Mouse (Mus musculus) embryonic facial prominence, embryonic 10.5 days (tissue): ENCODE measurements at regions not wholly inside any gene's neighbourhood (a gene's known extent, or its start where the extent isn't known, plus 50 kb on each side); places are given as distances from the start of the nearest gene placed in this dataset.

ENCODE experiments used
- DNase-seq: peaks from one replicate; pipeline ENCODE4 v3.0.0-alpha.2; 2017; ENCODE audit warnings: low spot score
- H3K27ac ChIP-seq: fragments of 300-500 bp; sonication (generic); replicated peaks from 2 replicates; pipeline ENCODE4 v1.5.1; 2016; ENCODE audit warnings: mild to moderate bottlenecking
- H3K27me3 ChIP-seq: fragments of 300-500 bp; sonication (generic); replicated peaks from 2 replicates; pipeline ENCODE4 v1.6.1; 2016; ENCODE audit warnings: low read depth, mild to moderate bottlenecking; ENCODE audit not compliant: poor library complexity, severe bottlenecking
- H3K36me3 ChIP-seq: fragments of 300-500 bp; sonication (generic); replicated peaks from 2 replicates; pipeline ENCODE4 v1.6.1; 2016; ENCODE audit warnings: mild to moderate bottlenecking, moderate library complexity
- H3K4me1 ChIP-seq: fragments of 300-500 bp; sonication (generic); 2 replicates; pipeline ENCODE4 v1.6.1; 2016
- H3K4me3 ChIP-seq: fragments of 300-500 bp; sonication (generic); 2 replicates; pipeline ENCODE4 v1.5.1; 2016; ENCODE audit warnings: mild to moderate bottlenecking, moderate library complexity
- H3K9me3 ChIP-seq: fragments of 300-500 bp; sonication (generic); 2 replicates; pipeline ENCODE4 v1.6.1; 2016; ENCODE audit warnings: mild to moderate bottlenecking
- WGBS: fragments of 180-500 bp; shearing (Covaris S2); methylation state at CpG from one replicate; pipeline ENCODE4 v1.1.7; 2016; 5-methylcytosine and 5-hydroxymethylcytosine counted together

GRCm38 (mm10) chr16:39159725-39160124, 267.3 kb downstream of the Igsf11 start:
- no peak overlapping the region for H3K27ac ChIP-seq
- no peak for DNase-seq
- no peaks in the 10 kb centered on the region for H3K36me3 ChIP-seq
- no peaks in the 10 kb centered on the region for H3K27me3 ChIP-seq
- H3K9me3 ChIP-seq = no peaks in the 10 kb centered on the region
- no peak overlapping the region for H3K4me3 ChIP-seq
- no peaks in the 10 kb centered on the region for H3K4me1 ChIP-seq
- WGBS = 84% methylated on average over 7 of the region's 7 CpGs

DNA sequence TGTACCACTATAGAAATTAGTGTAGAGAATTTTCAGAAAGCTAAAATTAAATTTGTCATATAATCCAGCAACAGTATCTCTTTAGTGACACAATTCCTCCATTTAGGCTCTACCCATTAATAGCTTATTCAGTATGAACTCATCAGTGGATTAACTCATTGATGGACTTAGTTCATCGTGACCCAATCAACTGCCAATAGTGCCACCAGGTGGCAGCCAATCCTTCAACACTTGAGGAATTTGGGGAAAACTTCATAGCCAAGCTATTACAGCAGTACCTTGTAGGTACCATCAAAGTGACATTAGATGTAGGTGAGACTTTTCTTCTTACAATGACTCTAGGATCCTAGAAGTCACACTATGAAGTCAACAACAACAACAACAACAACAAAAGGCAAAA, 270.2 kb downstream of the Igsf11 start:
- Histone ChIP-seq H3K27me3 (no peaks in the 10 kb centered on the region), H3K36me3 (no peaks in the 10 kb centered on the region), H3K27ac (no peak overlapping the region), H3K4me3 (no peak overlapping the region), H3K9me3 (no peaks in the 10 kb centered on the region), H3K4me1 (no peaks in the 10 kb centered on the region)
- WGBS = 39% methylated on average over 1 of the region's 1 CpGs
- DNase-seq = no peak

DNA sequence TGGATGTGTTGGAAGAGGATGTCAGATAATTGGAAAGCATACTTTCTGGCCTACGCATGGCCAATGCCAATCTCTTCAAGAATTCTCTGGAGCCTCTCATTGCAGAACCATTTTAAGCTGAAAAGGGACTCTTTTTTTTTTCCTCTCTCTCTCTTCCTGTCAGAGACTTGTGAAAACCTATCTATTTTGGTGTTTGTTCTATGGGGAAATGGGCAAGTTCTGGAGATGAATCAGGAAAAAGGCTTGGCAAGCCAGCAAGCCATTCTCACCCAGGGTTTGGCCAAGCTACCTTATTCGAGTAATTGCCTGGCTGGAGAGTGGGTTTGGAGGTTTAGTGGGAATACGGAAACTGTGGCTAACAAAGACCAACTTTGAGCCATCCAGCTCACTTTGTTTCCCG, 299.4 kb downstream of the Igsf11 start:
- H3K4me1 ChIP-seq = peaks cover 3% of the 10 kb centered on the region; the same call in 1 of the 2 replicates
- H3K27me3 ChIP-seq = no peaks in the 10 kb centered on the region
- H3K27ac ChIP-seq = no peak overlapping the region
- H3K9me3 ChIP-seq = no peaks in the 10 kb centered on the region
- H3K4me3 ChIP-seq = no peak overlapping the region
- no peak for DNase-seq
- no peaks in the 10 kb centered on the region for H3K36me3 ChIP-seq
- 87% methylated on average over 4 of the region's 4 CpGs for WGBS

DNA sequence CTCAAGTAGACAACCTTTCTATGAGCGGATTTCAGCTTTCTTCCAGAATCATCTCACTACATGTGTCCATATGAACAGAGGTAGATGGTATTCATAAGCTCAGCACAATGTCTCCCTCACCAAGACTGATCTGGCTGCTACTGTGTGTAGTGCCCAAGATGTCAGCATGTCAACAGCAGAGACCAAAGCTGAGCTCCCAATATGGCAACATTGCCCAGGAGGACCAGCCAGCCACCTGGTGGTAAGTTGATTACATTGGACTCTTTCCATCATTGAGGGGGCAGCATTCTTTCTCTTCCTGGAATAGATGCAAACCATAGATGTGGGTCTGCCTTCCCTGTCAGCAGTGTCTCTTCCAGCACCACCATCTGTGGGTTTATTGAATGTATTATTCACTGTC, 303.0 kb downstream of the Igsf11 start:
- Histone ChIP-seq H3K27me3 (no peaks in the 10 kb centered on the region), H3K36me3 (no peaks in the 10 kb centered on the region), H3K4me3 (no peak overlapping the region), H3K4me1 (no peaks in the 10 kb centered on the region), H3K27ac (no peak overlapping the region), H3K9me3 (no peaks in the 10 kb centered on the region)
- WGBS = 92% methylated on average over 1 of the region's 1 CpGs
- no peak for DNase-seq

DNA sequence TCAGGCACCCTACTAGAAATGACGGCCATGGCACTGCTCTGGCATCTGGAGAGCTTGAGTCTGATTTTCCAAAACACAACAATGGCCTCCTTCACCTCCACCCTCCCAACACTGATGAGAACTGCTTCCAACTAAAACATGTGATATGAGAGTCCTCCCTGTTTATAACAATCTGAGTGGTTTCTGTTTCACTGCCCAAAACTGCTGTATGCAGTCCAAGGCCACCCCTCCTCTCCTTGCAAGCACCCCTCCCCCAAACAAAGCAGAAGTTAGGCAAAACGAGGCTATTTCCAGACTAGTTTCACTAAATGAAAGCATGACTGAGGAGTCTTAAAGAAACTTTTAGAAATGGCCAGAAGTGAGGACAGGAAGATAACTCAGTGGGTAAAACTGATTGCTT, 304.4 kb downstream of the Igsf11 start:
- Histone ChIP-seq H3K4me3 (no peak overlapping the region), H3K9me3 (no peaks in the 10 kb centered on the region), H3K27ac (no peak overlapping the region), H3K4me1 (no peaks in the 10 kb centered on the region), H3K36me3 (no peaks in the 10 kb centered on the region), H3K27me3 (no peaks in the 10 kb centered on the region)
- WGBS = 69% methylated on average over 2 of the region's 2 CpGs
- no peak for DNase-seq

- 88% methylated on average over 8 of the region's 8 CpGs for WGBS
- no peak overlapping the region for H3K4me3 ChIP-seq
- no peak for DNase-seq
- no peak overlapping the region for H3K27ac ChIP-seq
- H3K9me3 ChIP-seq = no peaks in the 10 kb centered on the region
- no peaks in the 10 kb centered on the region for H3K4me1 ChIP-seq
- no peaks in the 10 kb centered on the region for H3K27me3 ChIP-seq
- H3K36me3 ChIP-seq = no peaks in the 10 kb centered on the region
Measured at GRCm38 (mm10) chr16:39223551-39223950, 331.1 kb downstream of the Igsf11 start.

GRCm38 (mm10) chr16:39229501-39229900, 337.0 kb downstream of the Igsf11 start:
- WGBS = 83% methylated on average over 7 of the region's 7 CpGs
- DNase-seq = no peak
- no peak overlapping the region for H3K27ac ChIP-seq
- H3K27me3 ChIP-seq = no peaks in the 10 kb centered on the region
- H3K9me3 ChIP-seq = no peaks in the 10 kb centered on the region
- H3K36me3 ChIP-seq = no peaks in the 10 kb centered on the region
- H3K4me3 ChIP-seq = no peak overlapping the region
- 0 out of 2 replicates have a peak, but pooled peaks cover 4% of the 10 kb centered on the region for H3K4me1 ChIP-seq

DNA sequence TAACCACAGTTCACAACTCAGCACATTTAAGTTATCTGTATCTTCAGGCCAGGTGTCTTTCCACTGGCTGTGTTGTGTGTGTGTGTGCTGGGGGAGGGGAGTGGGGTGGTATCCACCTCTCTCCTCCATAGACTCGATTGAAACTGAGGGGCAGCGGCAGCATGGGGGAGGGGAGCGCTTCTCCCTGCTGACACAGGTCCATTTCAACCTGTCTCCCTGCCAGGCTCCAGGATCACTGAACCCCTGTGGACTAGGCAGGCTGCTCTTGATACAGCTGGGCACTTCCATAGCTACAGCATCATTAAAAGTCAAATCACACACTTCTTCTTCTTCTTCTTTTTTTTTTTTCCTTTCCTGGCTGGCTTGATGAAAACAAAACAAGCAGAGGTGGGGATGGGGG, 338.0 kb downstream of the Igsf11 start:
- 11% methylated on average over 3 of the region's 3 CpGs for WGBS

GRCm38 (mm10) chr16:39234290-39234689, 341.8 kb downstream of the Igsf11 start:
- H3K4me1 ChIP-seq = 0 out of 2 replicates have a peak, but pooled peaks cover 4% of the 10 kb centered on the region
- H3K4me3 ChIP-seq = no peak overlapping the region
- H3K36me3 ChIP-seq = no peaks in the 10 kb centered on the region
- DNase-seq = no peak
- WGBS = 91% methylated on average over 2 of the region's 2 CpGs
- H3K27ac ChIP-seq = no peak overlapping the region
- no peaks in the 10 kb centered on the region for H3K27me3 ChIP-seq
- no peaks in the 10 kb centered on the region for H3K9me3 ChIP-seq

More for the DNA sequence above, 338.0 kb downstream of the Igsf11 start:
- H3K4me3 ChIP-seq = no peak overlapping the region
- no peak overlapping the region for H3K27ac ChIP-seq
- H3K4me1 ChIP-seq = 0 out of 2 replicates have a peak, but pooled peaks cover 4% of the 10 kb centered on the region
- H3K36me3 ChIP-seq = no peaks in the 10 kb centered on the region
- H3K9me3 ChIP-seq = no peaks in the 10 kb centered on the region
- H3K27me3 ChIP-seq = no peaks in the 10 kb centered on the region
- DNase-seq = no peak

- no peak for DNase-seq
- Histone ChIP-seq H3K9me3 (no peaks in the 10 kb centered on the region), H3K4me3 (no peak overlapping the region), H3K36me3 (no peaks in the 10 kb centered on the region), H3K4me1 (no peaks in the 10 kb centered on the region), H3K27me3 (no peaks in the 10 kb centered on the region), H3K27ac (no peak overlapping the region)
- 92% methylated on average over 2 of the region's 2 CpGs for WGBS
Measured at GRCm38 (mm10) chr16:39273490-39273889, 381.0 kb downstream of the Igsf11 start.

DNA sequence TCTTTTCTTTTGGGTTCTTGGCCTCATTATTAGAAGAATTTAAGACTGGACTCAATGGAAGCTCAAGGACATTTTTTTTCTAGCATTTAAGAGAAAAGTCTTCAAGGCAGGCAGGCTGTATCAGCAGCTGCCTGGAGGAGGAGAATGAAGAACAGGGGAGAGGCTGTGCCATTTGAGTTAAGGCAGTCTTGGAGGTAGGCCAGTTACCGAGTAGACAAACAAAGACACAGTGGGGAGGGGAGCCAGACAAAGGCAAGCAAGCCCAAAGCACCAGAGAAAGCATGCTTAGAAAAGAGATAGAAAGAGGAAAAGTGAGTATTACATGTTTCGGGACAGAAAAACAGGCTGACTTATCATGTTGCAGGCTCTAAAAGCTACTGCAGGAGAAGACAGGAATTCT, 392.0 kb downstream of the Igsf11 start:
- no peaks in the 10 kb centered on the region for H3K36me3 ChIP-seq
- H3K4me3 ChIP-seq = no peak overlapping the region
- H3K27me3 ChIP-seq = no peaks in the 10 kb centered on the region
- no peak for DNase-seq
- no peaks in the 10 kb centered on the region for H3K4me1 ChIP-seq
- WGBS = 48% methylated on average over 2 of the region's 2 CpGs
- H3K9me3 ChIP-seq = no peaks in the 10 kb centered on the region
- H3K27ac ChIP-seq = no peak overlapping the region

DNA sequence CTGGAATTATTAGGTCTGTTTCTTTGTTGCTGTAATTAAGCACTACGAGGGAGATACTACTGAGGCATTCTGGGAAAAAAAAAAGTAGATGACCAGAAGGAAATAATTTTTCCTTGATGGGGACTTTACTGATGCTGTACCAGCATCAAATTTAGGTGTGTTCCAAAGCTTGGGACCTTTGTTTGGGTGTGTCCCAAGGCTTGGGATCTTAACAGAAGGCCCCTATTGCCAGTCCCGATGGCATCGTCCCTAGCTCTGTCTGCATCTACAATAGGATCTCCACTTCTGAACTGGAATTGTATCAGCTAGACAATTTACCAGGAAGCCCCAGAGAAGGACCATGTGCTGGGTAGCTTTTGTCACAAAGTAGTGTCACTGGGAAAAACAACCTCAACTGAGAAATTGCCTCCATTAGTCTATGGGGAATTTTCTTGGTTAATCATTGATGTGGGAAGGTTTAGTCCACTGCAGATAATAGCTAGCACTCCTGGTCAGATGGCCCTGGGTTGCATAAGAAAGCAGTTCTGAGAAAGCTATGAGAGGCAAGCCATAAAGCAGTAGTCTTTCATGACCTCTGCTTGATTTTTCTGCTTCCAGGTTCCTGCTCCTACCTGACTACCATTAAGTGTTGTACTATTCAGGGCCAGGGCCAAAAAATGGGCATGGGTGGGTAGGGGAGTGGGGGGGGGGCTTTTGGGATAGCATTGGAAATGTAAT, 392.7 kb downstream of the Igsf11 start:
- Histone ChIP-seq H3K4me3 (no peak overlapping the region), H3K4me1 (no peaks in the 10 kb centered on the region), H3K27ac (no peak overlapping the region), H3K27me3 (no peaks in the 10 kb centered on the region), H3K9me3 (no peaks in the 10 kb centered on the region), H3K36me3 (no peaks in the 10 kb centered on the region)
- no peak for DNase-seq
- WGBS = 87% methylated on average over 3 of the region's 3 CpGs

- Histone ChIP-seq H3K27me3 (no peaks in the 10 kb centered on the region), H3K36me3 (no peaks in the 10 kb centered on the region), H3K4me3 (no peak overlapping the region), H3K9me3 (no peaks in the 10 kb centered on the region), H3K27ac (no peak overlapping the region), H3K4me1 (no peaks in the 10 kb centered on the region)
- no peak for DNase-seq
- WGBS = 55% methylated on average over 8 of the region's 8 CpGs
Measured at GRCm38 (mm10) chr16:39286797-39287565, 394.5 kb downstream of the Igsf11 start.
